Mouse (Mus musculus) CH12.LX (cell line): Measurements from ENCODE around the gene Hoxd3. TPM values are rescaled to one million over a fixed set of nuclear protein-coding genes. Genes with fewer than 3 reads are reported as not detected.

Experiments
- DNase-seq: peaks from one replicate; pipeline ENCODE4 v3.0.0-alpha.2; 2013; ENCODE audit errors: extremely low read depth
- H3K27ac ChIP-seq: 2 replicates; pipeline ENCODE4 v1.5.1; 2012; ENCODE audit warnings: low read depth, mild to moderate bottlenecking, control low read depth, moderate library complexity; ENCODE audit not compliant: insufficient read depth
- H3K27me3 ChIP-seq: replicated peaks from 2 replicates; pipeline ENCODE3; 2012; ENCODE audit warnings: inconsistent platforms
- H3K36me3 ChIP-seq, 2 experiments: replicated peaks in 1 of 2; 2 replicates each; pipeline versions ENCODE3 to v1.6.1; 2012; ENCODE audit warnings: inconsistent platforms in 1 of 2, low read length in 1 of 2, mild to moderate bottlenecking in 1 of 2, mixed read lengths in 1 of 2, moderate library complexity in 1 of 2; ENCODE audit not compliant: control insufficient read depth in 1 of 2, insufficient read depth in 1 of 2
- H3K4me1 ChIP-seq, 2 experiments: 2 replicates each; pipeline ENCODE4 v1.6.1; 2012; ENCODE audit warnings: inconsistent platforms in 1 of 2, moderate library complexity in 1 of 2; ENCODE audit not compliant: insufficient read depth in 2 of 2, control insufficient read depth in 1 of 2
- H3K4me2 ChIP-seq: 2 replicates; pipeline ENCODE4 v1.6.1; 2012; ENCODE audit warnings: low read depth, mild to moderate bottlenecking, control low read depth; ENCODE audit not compliant: poor library complexity, insufficient read depth, severe bottlenecking
- H3K4me3 ChIP-seq, 3 experiments: fragments of 150-350 bp in 1 of 3; sonication (generic) in 1 of 3; replicated peaks in 1 of 3; 2 replicates each; pipeline versions ENCODE3 to v1.5.1; 2011 to 2012; ENCODE audit warnings: low read depth in 2 of 3, low read length in 2 of 3, mild to moderate bottlenecking in 2 of 3, moderate library complexity in 2 of 3, control low read depth in 1 of 3, improper control_type of control experiment in 1 of 3, inconsistent platforms in 1 of 3, mixed read lengths in 1 of 3; ENCODE audit not compliant: poor library complexity in 1 of 3
- H3K79me2 ChIP-seq: replicated peaks from 2 replicates; pipeline ENCODE4 v1.6.1; 2012; ENCODE audit warnings: mild to moderate bottlenecking, moderate library complexity; ENCODE audit not compliant: control insufficient read depth, poor library complexity, insufficient read depth, severe bottlenecking; ENCODE audit errors: extremely low read depth
- H3K9ac ChIP-seq: 2 replicates; pipeline ENCODE4 v1.6.1; 2012; ENCODE audit warnings: low read depth, mild to moderate bottlenecking, control low read depth, moderate library complexity; ENCODE audit not compliant: insufficient read depth
- H3K9me3 ChIP-seq: replicated peaks from 2 replicates; pipeline ENCODE3; 2012; ENCODE audit warnings: low read length, inconsistent platforms, mixed read lengths
- BHLHE40 ChIP-seq: IDR thresholded peaks from 2 replicates; pipeline ENCODE4 v1.6.1; 2011; ENCODE audit warnings: mild to moderate bottlenecking, low read depth, low read length, improper control_type of control experiment
- CHD1 ChIP-seq: IDR thresholded peaks from 2 replicates; pipeline ENCODE4 v1.6.1; 2012; ENCODE audit warnings: low read depth, low read length, improper control_type of control experiment, inconsistent platforms
- CHD2 ChIP-seq: IDR thresholded peaks from 2 replicates; pipeline ENCODE4 v1.6.1; 2011; ENCODE audit warnings: low read length, improper control_type of control experiment
- E2F4 ChIP-seq: IDR thresholded peaks from 2 replicates; pipeline ENCODE4 v1.6.1; 2011; ENCODE audit warnings: low read depth, low read length, improper control_type of control experiment; ENCODE audit not compliant: insufficient replicate concordance
- GABPA ChIP-seq: IDR thresholded peaks from 2 replicates; pipeline ENCODE4 v1.6.1; 2012; ENCODE audit warnings: low read depth, low read length, improper control_type of control experiment, inconsistent platforms; ENCODE audit not compliant: insufficient replicate concordance
- IRF4 ChIP-seq: IDR thresholded peaks from 2 replicates; pipeline ENCODE4 v1.6.1; 2014; ENCODE audit warnings: low read depth, mild to moderate bottlenecking, inconsistent platforms, low read length, improper control_type of control experiment
- JUN ChIP-seq: IDR thresholded peaks from 2 replicates; pipeline ENCODE4 v1.6.1; 2011; ENCODE audit warnings: low read depth, mild to moderate bottlenecking, low read length, improper control_type of control experiment, moderate library complexity; ENCODE audit not compliant: insufficient read depth
- JUND ChIP-seq: conservative IDR thresholded peaks from 2 replicates; pipeline ENCODE4 v1.6.1; 2011; ENCODE audit warnings: low read depth, low read length, improper control_type of control experiment
- KAT2A ChIP-seq: IDR thresholded peaks from 2 replicates; pipeline ENCODE4 v1.6.1; 2012; ENCODE audit warnings: low read length, improper control_type of control experiment, inconsistent platforms; ENCODE audit not compliant: insufficient replicate concordance
- MAFK ChIP-seq: IDR thresholded peaks from 2 replicates; pipeline ENCODE4 v1.6.1; 2011; ENCODE audit warnings: low read length, improper control_type of control experiment; ENCODE audit not compliant: insufficient replicate concordance
- MAZ ChIP-seq: IDR thresholded peaks from 2 replicates; pipeline ENCODE4 v1.6.1; 2012; ENCODE audit warnings: low read depth, mild to moderate bottlenecking, inconsistent platforms, low read length, improper control_type of control experiment, moderate library complexity
- PAX5 ChIP-seq: IDR thresholded peaks from 2 replicates; pipeline ENCODE4 v1.6.1; 2012; ENCODE audit warnings: low read length, inconsistent platforms, mixed read lengths
- POLR2AphosphoS2 ChIP-seq: IDR thresholded peaks from 2 replicates; pipeline ENCODE4 v1.6.1; 2011; ENCODE audit warnings: low read depth, low read length, improper control_type of control experiment
- SIN3A ChIP-seq: IDR thresholded peaks from 2 replicates; pipeline ENCODE4 v1.6.1; 2012; ENCODE audit warnings: low read length, improper control_type of control experiment, inconsistent platforms
- TBP ChIP-seq: conservative IDR thresholded peaks from 2 replicates; pipeline ENCODE4 v1.6.1; 2011; ENCODE audit warnings: low read depth, low read length, improper control_type of control experiment
- TCF12 ChIP-seq: IDR thresholded peaks from 2 replicates; pipeline ENCODE4 v1.6.1; 2014; ENCODE audit warnings: low read depth, mild to moderate bottlenecking, inconsistent platforms, low read length, improper control_type of control experiment
- UBTF ChIP-seq: IDR thresholded peaks from 2 replicates; pipeline ENCODE4 v1.6.1; 2012; ENCODE audit warnings: low read depth, mild to moderate bottlenecking, inconsistent platforms, low read length, improper control_type of control experiment, moderate library complexity
- USF2 ChIP-seq: conservative IDR thresholded peaks from 2 replicates; pipeline ENCODE4 v1.6.1; 2011; ENCODE audit warnings: low read depth, low read length, improper control_type of control experiment
- ZKSCAN1 ChIP-seq: IDR thresholded peaks from 2 replicates; pipeline ENCODE4 v1.6.1; 2012; ENCODE audit warnings: low read depth, inconsistent platforms, low read length, improper control_type of control experiment, borderline replicate concordance
- ZNF384 ChIP-seq: IDR thresholded peaks from 2 replicates; pipeline ENCODE4 v1.6.1; 2012; ENCODE audit warnings: low read depth, low read length, improper control_type of control experiment, inconsistent platforms
- dilution Hi-C: fragments of 300-500 bp; cut with MboI; formaldehyde crosslinking; loops from 2 replicates; pipeline ENCODE4 v1.14.3; 2020; ENCODE audit warnings: low sequenced_read_pairs; ENCODE audit not compliant: extremely low pct_unique_long_range_greater_than_20kb, extremely low pct_ligation_motif_present
- in situ Hi-C: fragments of 300-500 bp; cut with MboI; formaldehyde crosslinking; loops from 3 replicates; pipeline ENCODE4 v1.14.3; 2019; ENCODE audit warnings: low sequenced_read_pairs, low pct_ligation_motif_present, low pct_unique_long_range_greater_than_20kb, mixed read lengths
- polyA plus RNA-seq: library from polyadenylated mRNA; unstranded; fragments of >175 nt; gene quantifications from 2 replicates; pipeline ENCODE4 v1.2.1, GENCODE M21; 2012; ENCODE audit warnings: low read depth; ENCODE audit not compliant: insufficient read length
- total RNA-seq, 2 experiments: library from RNA; depleted of rRNA; stranded (reverse); fragments of 300-350 nt in 1 of 2; fragments of >200 nt in 1 of 2; gene quantifications; 2 replicates each; pipeline ENCODE4 v1.2.3; 2012 to 2014

Hoxd3 gene
- total and polyA plus RNA-seq, 3 experiments = 0.12 to 1.1 TPM; not detected in 1

GRCm38 (mm10) chr2:74760146-74760545, 48.4 kb downstream of the Hoxd3 start:
- Histone ChIP-seq H3K4me2 (no peak overlapping the region), H3K4me1 (no peaks in the 10 kb centered on the region), H3K4me3 (no peak overlapping the region), H3K9ac (no peak overlapping the region), H3K27ac (no peak overlapping the region), H3K9me3 (peaks cover 6% of the 10 kb centered on the region), H3K36me3 (no peaks in the 10 kb centered on the region), H3K79me2 (no peaks in the 10 kb centered on the region), H3K27me3 (no peaks in the 10 kb centered on the region)
- no peak for DNase-seq
- no peak for TF ChIP-seq MAZ
- TF ChIP-seq IRF4 = no peak
- no peak for TF ChIP-seq PAX5
- TF ChIP-seq E2F4 = no peak
- TF ChIP-seq USF2 = no peak
- no peak for TF ChIP-seq CHD2
- TF ChIP-seq JUND = no peak
- TF ChIP-seq MAFK = no peak
- TF ChIP-seq GABPA = no peak
- TF ChIP-seq JUN = no peak
- TF ChIP-seq ZKSCAN1 = no peak
- TF ChIP-seq BHLHE40 = no peak
- TF ChIP-seq TCF12 = no peak
- TF ChIP-seq KAT2A = no peak
- TF ChIP-seq SIN3A = no peak
- no peak for TF ChIP-seq POLR2AphosphoS2
- no peak for TF ChIP-seq TBP
- no peak for TF ChIP-seq CHD1
- in situ Hi-C loops (no loop called here), dilution Hi-C loops (no loop called here)

- TF ChIP-seq ZNF384 (no peak), IRF4 (no peak), UBTF (no peak), MAZ (no peak)
- Histone ChIP-seq H3K36me3 (no peaks in the 10 kb centered on the region), H3K4me3 (no peak overlapping the region), H3K27me3 (no peaks in the 10 kb centered on the region), H3K4me2 (no peak overlapping the region), H3K9me3 (peaks cover 6% of the 10 kb centered on the region), H3K9ac (no peak overlapping the region), H3K4me1 (no peaks in the 10 kb centered on the region), H3K79me2 (no peaks in the 10 kb centered on the region), H3K27ac (no peak overlapping the region)
- in situ Hi-C loops (no loop called here), dilution Hi-C loops (no loop called here)
- no peak for DNase-seq
Measured at GRCm38 (mm10) chr2:74761941-74762340, 50.2 kb downstream of the Hoxd3 start.
